Mouse (Mus musculus): ENCODE results near the gene Adamts18.

Adamts18 gene

DNA sequence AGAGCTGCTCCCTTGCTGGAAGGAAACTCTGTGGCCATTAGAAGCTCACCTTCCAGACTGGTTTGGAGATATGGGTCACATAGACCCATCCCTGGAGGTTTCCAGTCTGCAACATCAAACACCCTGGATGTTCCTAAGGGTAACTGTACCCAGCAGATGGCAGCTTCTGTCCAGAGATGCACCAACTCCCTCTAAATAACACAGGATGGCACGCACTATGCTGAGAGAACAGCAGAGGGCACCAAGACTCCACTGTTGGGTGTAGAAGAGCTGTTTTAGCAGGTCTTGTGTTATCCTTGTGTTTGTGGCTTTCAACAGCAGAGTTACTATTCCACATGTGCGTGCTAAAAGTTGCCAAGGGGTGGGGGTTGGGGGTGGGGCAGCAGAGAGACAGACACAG, 184.0 kb downstream of the Adamts18 start:
- DNase-seq (ENCODE audit: low read depth, low spot score) = peak; percentile 73

GRCm38 (mm10) chr8:113660128-113660527, 188.4 kb downstream of the Adamts18 start:
- DNase-seq (ENCODE audit: low read depth, low spot score) = no peak

GRCm38 (mm10) chr8:113656681-113657298, 191.7 kb downstream of the Adamts18 start:
- DNase-seq (ENCODE audit: low read depth, low spot score) = no peak

DNA sequence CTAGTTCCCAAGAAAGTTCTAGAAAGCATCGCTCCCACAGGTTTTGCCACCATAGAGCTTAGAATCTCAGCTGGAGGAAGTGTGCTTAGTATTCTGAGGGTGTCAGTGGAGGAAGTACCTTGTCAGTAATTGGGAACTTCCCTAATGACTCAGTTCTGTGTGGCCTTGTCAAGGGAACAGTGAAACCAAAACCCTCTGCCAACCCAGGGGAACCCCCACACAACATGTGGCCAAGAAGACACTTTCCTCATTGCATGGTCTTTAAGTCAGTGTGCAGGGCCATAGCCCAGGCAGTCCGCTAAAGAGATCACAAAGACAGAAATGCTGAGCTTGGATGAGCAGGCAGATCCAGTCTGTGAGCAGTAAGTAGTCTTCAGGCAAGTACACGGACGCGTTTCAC, 192.4 kb downstream of the Adamts18 start:
- DNase-seq (ENCODE audit: low read depth, low spot score) = no peak

- no peak for DNase-seq (ENCODE audit: low read depth, low spot score)
These were observed 195.4 kb downstream of the Adamts18 start for GRCm38 (mm10) chr8:113653151-113653550.

DNA sequence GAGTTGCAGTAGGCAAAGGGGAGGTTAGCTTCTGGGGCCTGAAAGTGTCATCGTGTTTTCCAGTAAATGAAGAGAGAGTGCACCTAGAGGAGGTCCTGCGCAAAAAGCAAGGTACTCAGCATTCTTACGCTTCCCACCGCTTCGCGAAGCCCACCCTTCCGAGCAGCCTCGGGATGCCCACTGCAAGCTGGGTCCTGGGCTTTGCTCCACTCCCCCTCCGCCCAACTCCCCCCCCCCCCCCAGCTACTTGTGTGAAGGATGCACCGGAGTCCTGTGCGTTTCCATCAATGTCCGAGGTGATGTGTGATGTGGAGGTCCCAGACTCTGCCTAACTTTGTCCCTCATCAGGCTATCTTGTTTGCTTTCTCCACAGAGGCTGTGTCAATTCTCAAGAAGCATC, 196.1 kb downstream of the Adamts18 start:
- DNase-seq (ENCODE audit: low read depth, low spot score) = no peak

All from brain, embryonic 18.5 days (tissue).